Mouse (Mus musculus) cerebellum, postnatal 4 days (tissue): ENCODE data around the gene Tmem39a.
A peak's percentile ranks its signal among the peaks of the same experiment; 100 is the strongest.

Source experiments
- DNase-seq, 2 experiments: peaks; one replicate each; pipeline ENCODE4 v3.0.0; 2022; ENCODE audit warnings: low spot score in 2 of 2, mixed read lengths in 1 of 2

Tmem39a gene

GRCm38 (mm10) chr16:38587572-38587971 is 29.1 kb downstream of the Tmem39a start:
- DNase-seq, result no peak

GRCm38 (mm10) chr16:38591506-38591905 is 33.0 kb downstream of the Tmem39a start:
- no peak for DNase-seq

DNA sequence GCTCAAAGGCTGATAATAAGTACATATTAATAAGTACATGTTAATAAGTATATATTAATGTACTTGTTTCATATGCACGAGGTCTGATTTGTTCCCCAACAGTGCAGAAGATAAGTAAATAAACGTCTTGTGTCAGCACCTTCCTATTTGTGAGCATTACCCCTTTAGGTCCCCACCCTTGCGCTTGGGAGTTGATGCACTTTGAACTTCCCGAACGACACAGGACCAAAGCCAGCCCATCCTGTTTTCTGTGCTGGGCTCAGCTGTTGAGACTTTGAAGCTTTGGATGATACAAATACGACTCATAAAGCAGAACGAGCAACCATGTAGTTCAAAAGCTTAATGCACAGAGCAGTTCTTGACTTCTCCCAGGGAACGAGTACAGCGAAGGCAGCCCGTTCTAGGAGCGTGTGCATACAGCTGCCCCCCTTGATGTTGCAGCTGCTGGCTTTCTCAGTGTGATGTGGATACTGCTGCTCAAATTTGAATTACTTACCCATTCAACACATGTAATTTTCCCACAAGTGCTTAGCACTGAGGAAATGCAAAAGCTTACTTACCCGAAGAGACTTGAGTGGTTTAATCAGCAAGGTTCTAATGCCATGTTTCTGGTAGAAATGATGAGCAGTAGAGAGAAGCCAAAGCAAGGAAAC is 33.7 kb downstream of the Tmem39a start:
- DNase-seq, result no peak

GRCm38 (mm10) chr16:38592946-38593345 is 34.4 kb downstream of the Tmem39a start:
- no peak for DNase-seq

DNA sequence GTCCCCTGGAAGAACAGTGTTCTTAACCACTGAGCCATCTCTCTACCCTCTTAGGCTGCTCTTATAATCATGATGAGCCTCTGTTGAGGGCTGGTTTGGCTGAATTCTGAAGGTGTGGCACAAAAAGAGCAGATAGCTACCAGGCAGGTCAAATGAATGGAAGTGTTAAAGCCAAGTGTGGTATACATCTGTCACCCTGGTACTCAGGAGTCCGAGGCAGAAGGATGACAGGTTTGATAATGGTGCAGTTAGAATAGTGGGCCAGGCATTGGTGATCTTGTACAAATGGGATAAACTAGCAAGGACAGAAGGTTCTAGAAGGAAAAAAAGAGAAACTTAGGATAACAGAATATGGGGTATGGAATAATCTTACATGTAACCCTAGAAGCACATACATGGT is 35.9 kb downstream of the Tmem39a start:
- no peak for DNase-seq

- DNase-seq, result no peak
Measured at GRCm38 (mm10) chr16:38596099-38596498, 37.6 kb downstream of the Tmem39a start.

- DNase-seq, result no peak
Measured at GRCm38 (mm10) chr16:38596651-38597050, 38.2 kb downstream of the Tmem39a start.

DNA sequence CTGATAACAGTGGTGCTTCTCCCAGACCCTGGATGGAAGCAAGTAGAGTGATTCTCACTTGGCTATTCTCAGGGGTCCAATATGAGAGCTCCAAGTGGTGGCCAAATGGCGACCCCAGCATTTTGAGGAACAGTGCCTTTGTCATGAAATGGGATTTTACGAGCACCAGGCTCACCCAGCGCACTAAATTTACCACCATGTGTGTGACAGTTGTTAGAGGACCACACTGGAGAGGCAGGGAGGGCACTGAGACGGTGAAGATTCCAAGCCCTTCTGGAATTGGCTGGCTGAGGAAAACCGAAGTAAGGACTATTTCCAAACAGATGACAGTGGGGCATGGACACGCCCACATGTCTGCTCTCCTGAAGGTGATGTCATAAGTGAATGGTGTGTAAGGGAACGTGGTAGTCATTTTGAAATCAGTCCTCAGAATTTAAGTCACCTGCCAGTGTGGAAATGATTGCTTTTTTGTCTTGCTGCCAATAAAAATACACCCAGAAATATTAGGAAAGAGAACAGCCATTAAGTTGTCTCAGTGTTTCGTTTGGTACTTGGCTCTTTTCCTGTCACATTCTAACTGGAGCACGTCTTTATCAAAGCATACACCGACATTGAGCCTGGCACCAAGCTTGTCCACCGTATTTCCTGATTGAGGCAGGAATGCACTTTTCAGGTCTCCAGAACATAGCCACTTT is 40.6 kb downstream of the Tmem39a start:
- no peak for DNase-seq

DNA sequence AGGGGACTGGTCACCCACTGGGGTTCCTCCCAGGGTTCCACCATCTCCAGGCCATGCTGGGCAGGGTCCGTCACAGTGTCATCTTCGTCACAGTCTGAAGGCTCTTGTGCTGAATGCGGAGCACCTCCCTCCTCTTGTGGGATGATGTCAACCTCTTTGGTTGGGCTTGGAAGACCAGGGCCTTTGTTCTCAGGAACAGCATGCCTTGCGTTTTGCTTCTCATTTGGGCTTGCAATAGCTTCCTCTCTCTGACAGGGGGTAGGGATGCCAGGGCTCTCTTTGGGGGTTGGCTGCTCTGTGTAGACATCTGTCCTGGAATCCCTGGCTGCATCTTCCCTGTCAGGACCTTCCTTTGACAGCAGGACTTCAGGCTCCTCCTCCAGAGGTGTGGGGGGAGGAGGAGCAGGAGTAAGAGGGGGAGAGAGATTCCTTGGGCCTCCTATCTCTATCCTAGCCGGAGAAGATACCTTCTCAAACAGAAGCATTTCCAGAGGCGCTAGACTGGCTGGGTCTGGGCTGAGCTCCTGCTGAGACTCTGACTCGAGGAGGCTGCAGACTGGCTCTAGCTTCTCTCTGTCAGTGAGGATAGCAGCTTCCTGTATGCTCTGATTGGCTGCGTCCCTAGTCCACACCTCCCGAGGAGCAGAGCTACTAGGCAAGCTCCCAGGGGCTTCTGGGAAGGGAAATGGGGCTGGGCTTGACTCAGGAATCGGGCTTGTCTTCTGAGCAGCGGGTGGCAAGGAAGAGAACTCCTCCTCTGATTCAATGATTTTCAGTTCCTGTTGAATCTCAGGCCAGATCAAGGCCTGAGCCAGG is 44.7 kb downstream of the Tmem39a start:
- DNase-seq, result peak in 1 of 2 experiments; percentile 26

DNA sequence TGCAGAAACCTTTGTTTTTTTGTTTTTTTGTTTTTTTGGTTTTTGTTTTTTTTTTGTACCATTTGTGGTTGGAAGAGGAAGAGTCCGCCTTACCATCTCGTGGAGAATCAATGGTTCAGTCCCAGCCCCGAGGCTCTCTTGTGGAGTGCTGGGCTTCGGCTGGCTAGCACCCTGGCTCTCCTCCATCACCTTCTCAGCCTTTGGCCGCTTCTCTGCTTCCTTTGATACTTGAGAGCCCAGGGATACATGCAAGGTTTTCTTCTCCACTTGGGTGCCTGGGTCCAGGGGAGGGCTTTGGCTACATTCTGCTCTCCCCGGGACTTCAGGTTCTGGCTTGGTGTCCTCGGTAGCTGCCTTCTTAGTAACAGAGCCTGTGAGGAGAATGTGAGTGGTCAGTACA is 48.0 kb downstream of the Tmem39a start:
- DNase-seq, result no peak

GRCm38 (mm10) chr16:38608687-38609086 is 50.2 kb downstream of the Tmem39a start:
- DNase-seq, result no peak

DNA sequence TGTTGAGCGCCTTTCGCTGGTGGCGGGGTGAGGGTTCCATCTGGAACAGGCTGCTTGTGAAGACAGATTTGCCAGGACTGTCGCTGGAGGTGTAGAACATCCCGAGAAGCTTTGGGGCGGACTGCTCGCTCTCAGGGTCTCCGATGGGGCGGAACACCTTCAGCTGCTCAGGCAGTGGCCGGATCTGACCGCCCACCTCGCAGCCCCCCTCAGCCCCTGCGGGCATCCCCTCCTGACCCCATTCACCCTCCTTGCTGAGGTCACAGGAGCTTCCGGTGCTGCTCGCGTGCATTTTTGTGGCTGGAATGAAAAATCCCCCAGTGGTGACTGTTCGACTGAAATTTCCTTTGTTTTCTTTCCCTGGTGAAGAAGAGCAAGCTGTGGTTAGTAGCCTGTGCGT is 50.6 kb downstream of the Tmem39a start:
- no peak for DNase-seq

DNA sequence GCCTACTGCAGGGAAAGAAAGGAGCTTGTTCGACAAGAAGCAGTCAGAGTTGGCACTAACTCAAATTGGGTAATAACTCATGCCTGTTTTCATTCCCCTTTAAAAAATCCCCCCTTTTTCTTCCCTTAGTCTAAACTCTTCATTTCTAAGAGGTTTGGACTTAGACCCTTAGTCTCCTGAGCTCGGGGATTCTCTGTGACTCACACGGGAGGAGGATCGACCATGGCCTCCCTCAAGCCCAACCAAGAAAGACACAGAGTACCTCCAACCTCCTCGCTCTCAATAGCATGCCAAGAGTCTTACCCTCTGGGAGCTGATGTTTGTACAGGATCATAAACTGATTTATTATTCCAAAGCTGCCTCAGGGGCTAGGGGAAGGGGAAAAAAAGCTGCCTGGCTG is 54.1 kb downstream of the Tmem39a start:
- DNase-seq, result no peak

- DNase-seq, result no peak
Measured at GRCm38 (mm10) chr16:38613646-38614045, 55.1 kb downstream of the Tmem39a start.

- DNase-seq, result no peak
Measured at GRCm38 (mm10) chr16:38617977-38618376, 59.5 kb downstream of the Tmem39a start.

DNA sequence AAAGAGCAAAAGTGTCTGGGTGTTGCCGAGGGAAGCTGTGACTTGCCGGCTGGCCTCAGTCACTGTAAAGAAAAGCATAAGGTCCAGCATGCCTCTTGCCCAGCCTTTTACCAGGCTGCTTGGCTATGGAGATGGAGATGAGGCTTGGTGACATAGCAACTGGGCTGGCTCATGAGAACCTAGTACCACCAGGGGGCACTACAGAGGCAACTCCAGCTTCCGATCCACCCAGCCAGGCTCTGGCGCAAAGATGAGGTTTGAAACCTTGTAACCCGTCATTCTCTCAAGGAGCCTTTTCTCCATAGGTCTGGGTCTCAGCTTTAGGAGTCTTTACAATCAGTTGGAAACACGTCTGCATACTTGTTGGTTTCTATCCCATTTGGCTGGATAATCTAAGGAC is 60.6 kb downstream of the Tmem39a start:
- peak; percentile 70 to 83 for DNase-seq

DNA sequence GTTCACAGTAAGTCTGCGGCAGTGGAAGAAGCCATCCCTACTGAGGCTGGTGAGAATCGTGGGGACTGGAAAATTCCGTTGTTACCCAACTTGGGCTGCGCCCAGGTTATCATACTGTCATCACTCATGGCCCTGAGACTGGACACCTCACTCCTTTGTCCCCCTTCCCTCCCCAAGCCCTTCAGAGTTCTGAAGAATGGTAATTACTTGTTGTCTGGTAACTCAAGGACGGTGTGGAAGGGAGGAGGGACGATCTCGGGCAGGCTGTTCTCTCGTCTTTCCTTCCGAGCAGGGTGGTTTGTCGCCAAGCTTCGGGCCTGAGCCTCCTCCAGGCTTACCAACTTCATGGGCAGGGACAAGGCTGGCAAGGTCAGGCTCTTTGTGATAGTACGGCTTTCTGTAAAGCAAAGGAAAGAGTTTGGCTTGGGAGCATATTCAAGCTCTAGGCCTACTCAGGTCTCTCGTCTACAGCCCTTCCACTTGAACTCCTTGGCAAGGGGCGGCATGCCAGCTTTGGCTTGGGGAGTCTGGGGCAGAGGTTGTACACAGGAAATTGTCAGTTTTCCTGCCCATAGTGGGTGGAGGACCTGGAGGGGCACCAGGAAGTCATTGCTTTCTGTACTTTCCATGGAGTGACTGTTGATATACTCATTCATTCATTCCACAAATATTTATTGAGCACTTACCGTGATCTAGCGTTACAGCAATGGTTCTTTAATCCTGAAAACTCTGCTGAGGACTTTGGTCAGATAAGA is 62.4 kb downstream of the Tmem39a start:
- no peak for DNase-seq

GRCm38 (mm10) chr16:38622283-38622682 is 63.8 kb downstream of the Tmem39a start:
- DNase-seq, result no peak

DNA sequence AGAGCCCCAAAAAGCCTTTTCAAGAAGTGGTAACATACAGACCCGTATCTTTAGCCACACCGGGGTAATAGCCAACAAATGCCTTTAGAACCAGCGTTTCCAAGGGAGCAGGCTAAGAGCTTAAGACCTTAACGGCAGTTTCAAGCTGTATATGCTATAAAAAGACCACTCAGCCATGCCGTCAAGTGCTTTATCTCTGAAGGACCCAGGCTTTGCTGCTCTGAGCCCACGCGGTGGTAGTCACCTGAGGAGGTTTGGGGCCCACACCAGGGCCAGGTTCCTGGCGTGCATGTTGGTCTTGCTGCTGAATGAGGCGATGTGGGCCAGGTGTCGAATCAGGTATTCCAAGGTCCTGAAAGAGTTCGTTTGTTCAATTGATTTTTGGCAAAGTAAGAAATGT is 65.8 kb downstream of the Tmem39a start:
- DNase-seq, result no peak

GRCm38 (mm10) chr16:38625411-38625810 is 66.9 kb downstream of the Tmem39a start:
- DNase-seq, result no peak

DNA sequence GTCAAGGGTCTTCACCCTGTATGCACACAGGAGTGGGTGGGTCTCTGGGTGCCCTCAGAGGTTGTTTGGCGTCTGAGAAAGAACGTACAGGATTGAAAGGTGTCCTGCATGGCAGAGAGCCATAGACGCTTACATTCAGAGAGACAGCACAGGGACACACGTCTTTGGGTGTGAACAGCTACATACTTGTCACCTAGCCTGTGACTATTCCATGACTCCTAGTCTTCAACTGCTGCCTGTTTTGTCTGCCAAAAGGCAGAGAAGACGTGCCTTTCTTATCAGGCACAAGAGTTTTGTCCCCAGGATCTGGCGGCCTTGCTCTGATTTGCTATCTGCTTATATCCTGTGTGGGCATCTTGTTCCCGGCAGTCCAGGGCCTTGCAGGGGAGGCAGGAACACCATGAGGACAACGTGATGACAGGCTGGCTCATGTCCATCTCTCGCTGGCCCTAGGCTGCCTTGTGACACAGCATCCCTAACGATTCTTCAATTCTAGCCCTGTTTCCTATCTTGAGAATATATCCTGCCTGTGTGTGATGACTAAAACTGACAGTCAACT is 67.4 kb downstream of the Tmem39a start:
- no peak for DNase-seq

GRCm38 (mm10) chr16:38632147-38632546 is 73.6 kb downstream of the Tmem39a start:
- peak in 1 of 2 experiments; percentile 69 for DNase-seq
